Mouse (Mus musculus) small intestine, adult 2 months (tissue): ENCODE data around the gene 9630041A04Rik. TPM values are rescaled to one million over a fixed set of nuclear protein-coding genes. Genes with fewer than 3 reads are reported as not detected.

ENCODE experiments used
- H3K27ac ChIP-seq: fragments of 200-500 bp; 2 replicates; pipeline ENCODE4 v1.5.1; 2012; ENCODE audit warnings: low read depth, low read length, control low read depth, inconsistent platforms; ENCODE audit not compliant: insufficient read depth
- H3K27me3 ChIP-seq: fragments of 200-500 bp; 2 replicates; pipeline ENCODE4 v1.6.1; 2012; ENCODE audit warnings: mild to moderate bottlenecking, moderate library complexity, low read length, inconsistent platforms; ENCODE audit not compliant: control insufficient read depth, insufficient read depth
- H3K36me3 ChIP-seq: fragments of 200-500 bp; 2 replicates; pipeline ENCODE4 v1.6.1; 2012; ENCODE audit warnings: mild to moderate bottlenecking, low read length, control low read depth, inconsistent platforms; ENCODE audit not compliant: control insufficient read depth, insufficient read depth
- H3K4me1 ChIP-seq: fragments of 200-500 bp; 2 replicates; pipeline ENCODE4 v1.6.1; 2012; ENCODE audit warnings: low read length, inconsistent platforms, mixed read lengths; ENCODE audit not compliant: control insufficient read depth, insufficient read depth, insufficient read length
- H3K4me3 ChIP-seq: fragments of 200-500 bp; 2 replicates; pipeline ENCODE4 v1.5.1; 2012; ENCODE audit warnings: low read depth, mild to moderate bottlenecking, control low read depth, inconsistent platforms, low read length, moderate library complexity
- CTCF ChIP-seq: fragments of 200-500 bp; IDR thresholded peaks from 2 replicates; pipeline ENCODE4 v1.5.1; 2012; ENCODE audit warnings: low read depth, mild to moderate bottlenecking, control low read depth, inconsistent platforms, low read length, moderate library complexity, mixed read lengths; ENCODE audit not compliant: insufficient replicate concordance, insufficient read length; ENCODE audit errors: extremely low read depth
- POLR2A ChIP-seq: fragments of 200-500 bp; IDR thresholded peaks from 2 replicates; pipeline ENCODE4 v1.6.1; 2012; ENCODE audit warnings: low read depth, mild to moderate bottlenecking, control low read depth, inconsistent platforms, low read length, moderate library complexity
- WGBS: fragments of 180-500 bp; shearing (Covaris S2); methylation state at CpG from one replicate; pipeline ENCODE4 v1.1.7; 2018; 5-methylcytosine and 5-hydroxymethylcytosine counted together
- polyA plus RNA-seq: library from polyadenylated mRNA; depleted of rRNA; stranded (reverse); fragments of >200 nt; gene quantifications from 2 replicates; pipeline ENCODE4 v1.2.3, GENCODE M21; 2012

9630041A04Rik gene
- polyA plus RNA-seq, 1 experiment: not detected

- Histone ChIP-seq H3K36me3 (no peaks in the 10 kb centered on the region), H3K27me3 (no peaks in the 10 kb centered on the region), H3K4me1 (no peaks in the 10 kb centered on the region), H3K27ac (no peak overlapping the region), H3K4me3 (no peak overlapping the region)
- no peak for TF ChIP-seq POLR2A
- no peak for TF ChIP-seq CTCF
- WGBS: 82% methylated on average over 12 of the region's 12 CpGs
These were observed 129.2 kb downstream of the 9630041A04Rik start for GRCm38 (mm10) chr9:101990836-101991235.
